Mouse (Mus musculus) embryonic facial prominence, embryonic 14.5 days (tissue): ENCODE data around the gene Btla. TPM values are rescaled to one million over a fixed set of nuclear protein-coding genes. Genes with fewer than 3 reads are reported as not detected.

Experiments
- ATAC-seq: fragments of 200-750 bp; cut with Nextera tagmentation; 2 replicates; pipeline ENCODE4 v1.8.0; 2017; ENCODE audit warnings: low read depth, moderate number of reproducible peaks, moderate TSS enrichment
- DNase-seq: peaks from one replicate; pipeline ENCODE4 v3.0.0-alpha.2; 2015; ENCODE audit warnings: low spot score
- H3K27ac ChIP-seq: fragments of 300-500 bp; sonication (generic); replicated peaks from 2 replicates; pipeline ENCODE4 v1.5.1; 2014; ENCODE audit warnings: low read depth, mild to moderate bottlenecking, low read length, moderate library complexity
- H3K27me3 ChIP-seq: fragments of 300-500 bp; sonication (generic); replicated peaks from 2 replicates; pipeline ENCODE4 v1.6.1; 2014; ENCODE audit warnings: low read length; ENCODE audit not compliant: control insufficient read depth, insufficient read depth
- H3K36me3 ChIP-seq: fragments of 300-500 bp; sonication (generic); 2 replicates; pipeline ENCODE4 v1.6.1; 2014; ENCODE audit warnings: low read length, mixed read lengths; ENCODE audit not compliant: control insufficient read depth, insufficient read depth
- H3K4me1 ChIP-seq: fragments of 300-500 bp; sonication (generic); 2 replicates; pipeline ENCODE4 v1.6.1; 2014; ENCODE audit warnings: antibody characterized with exemption, low read length; ENCODE audit not compliant: control insufficient read depth, insufficient read depth
- H3K4me2 ChIP-seq: fragments of 300-500 bp; sonication (generic); 2 replicates; pipeline ENCODE4 v1.6.1; 2014; ENCODE audit warnings: low read depth, mild to moderate bottlenecking, low read length, moderate library complexity, mixed read lengths
- H3K4me3 ChIP-seq: fragments of 300-500 bp; sonication (generic); 2 replicates; pipeline ENCODE4 v1.5.1; 2014; ENCODE audit warnings: low read depth, mild to moderate bottlenecking, low read length
- H3K9ac ChIP-seq: fragments of 300-500 bp; sonication (generic); 2 replicates; pipeline ENCODE4 v1.6.1; 2014; ENCODE audit warnings: low read depth, mild to moderate bottlenecking, low read length, moderate library complexity, mixed read lengths
- H3K9me3 ChIP-seq: fragments of 300-500 bp; sonication (generic); 2 replicates; pipeline ENCODE4 v1.6.1; 2016; ENCODE audit warnings: low read length; ENCODE audit not compliant: control insufficient read depth
- WGBS: fragments of 180-500 bp; shearing (Covaris S2); extraction: QIAGEN DNeasy Blood & Tissue Kit; methylation state at CpG from one replicate; pipeline ENCODE4 v1.1.7; 2014; 5-methylcytosine and 5-hydroxymethylcytosine counted together
- polyA plus RNA-seq: library from polyadenylated mRNA; unstranded; fragments of >200 nt; fragmentation: Nextera tagmentation; extraction: Ambion mirVana; gene quantifications from 2 replicates; pipeline ENCODE4 v1.2.1, GENCODE M21; 2014

Btla gene
- polyA plus RNA-seq: 0.49 and 0.80 TPM in 2 replicates

DNA sequence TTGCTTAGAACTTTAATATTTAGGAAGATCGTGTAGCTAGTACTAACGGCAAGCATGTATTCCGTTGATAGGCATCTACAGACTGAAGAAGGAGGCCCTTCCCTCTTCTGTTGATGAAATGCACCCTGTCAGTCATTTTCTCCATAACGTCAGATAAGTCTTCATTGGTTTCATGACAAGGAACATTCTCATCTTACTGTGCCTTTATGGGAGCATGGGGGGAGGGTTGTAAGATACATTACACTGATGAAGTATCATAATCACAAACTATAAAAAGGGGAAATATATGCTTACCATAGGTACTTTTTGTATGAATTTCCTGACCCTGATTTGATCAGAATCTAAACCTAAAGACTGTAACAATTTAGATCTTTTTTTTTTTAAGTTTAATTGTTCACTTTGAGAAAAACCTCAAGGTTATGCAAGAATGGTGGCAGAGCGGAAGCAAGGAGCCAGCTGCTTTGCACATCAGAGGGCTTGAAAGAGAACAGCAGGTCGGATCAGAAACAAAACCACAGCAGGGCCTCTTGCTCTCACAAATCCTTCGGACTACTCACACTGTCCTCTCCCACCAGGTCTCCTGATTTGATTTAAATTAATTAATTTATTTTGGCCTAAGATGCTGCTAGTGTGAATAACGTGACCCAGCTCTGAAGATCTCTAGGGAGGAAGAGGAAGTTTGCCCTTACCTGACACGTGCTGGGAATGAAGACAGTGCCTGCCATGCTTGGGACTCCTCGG, at the start of gene Btla:
Gene Btla (plus strand): TSS at position 668 of the 741 bp plus-strand sequence.
- DNase-seq (no peak), ATAC-seq (no peak)
- WGBS: 40% methylated on average over 10 of the region's 10 CpGs
- Histone ChIP-seq H3K27me3 (no peaks in the 10 kb centered on the region), H3K9me3 (no peaks in the 10 kb centered on the region), H3K4me2 (no peak within 1 kb of the TSS), H3K4me3 (no peak within 1 kb of the TSS), H3K9ac (no peak within 1 kb of the TSS), H3K27ac (no peak within 1 kb of the TSS), H3K36me3 (no peaks in the 10 kb centered on the region), H3K4me1 (no peaks in the 10 kb centered on the region)

DNA sequence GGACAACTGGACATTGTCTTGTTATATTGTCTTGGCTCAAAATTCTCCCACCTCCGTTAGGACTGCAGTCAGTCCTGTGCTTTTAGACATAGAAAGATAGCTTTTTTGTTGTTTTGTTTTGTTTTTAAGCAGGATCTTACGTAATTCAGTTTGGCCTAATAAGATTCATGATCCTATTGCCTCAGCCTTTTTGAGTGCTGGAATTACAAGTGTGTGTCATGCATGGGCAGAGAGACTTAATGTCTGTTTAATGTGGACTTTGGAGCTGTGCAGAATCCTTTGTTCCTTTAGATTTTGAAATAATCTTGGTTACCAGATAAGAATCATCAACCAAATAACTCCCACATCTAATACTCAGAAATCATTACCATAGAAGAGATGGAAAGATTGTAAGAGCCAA, 45.6 kb upstream of the Btla start:
- Histone ChIP-seq H3K4me1 (no peaks in the 10 kb centered on the region), H3K4me2 (no peak overlapping the region), H3K27me3 (no peaks in the 10 kb centered on the region), H3K9me3 (no peaks in the 10 kb centered on the region), H3K36me3 (peaks cover 24% of the 10 kb centered on the region), H3K27ac (no peak overlapping the region), H3K9ac (no peak overlapping the region), H3K4me3 (no peak overlapping the region)
- no peak for DNase-seq
- WGBS: 94% methylated on average over 2 of the region's 2 CpGs
- ATAC-seq: no peak

- Histone ChIP-seq H3K4me1 (no peaks in the 10 kb centered on the region), H3K27me3 (no peaks in the 10 kb centered on the region), H3K9ac (no peak overlapping the region), H3K9me3 (no peaks in the 10 kb centered on the region), H3K27ac (no peak overlapping the region), H3K4me2 (no peak overlapping the region), H3K36me3 (peaks cover 25% of the 10 kb centered on the region; the same call in 1 of the 2 replicates), H3K4me3 (no peak overlapping the region)
- ATAC-seq: no peak
- WGBS: 87% methylated on average over 5 of the region's 5 CpGs
- DNase-seq: no peak
Measured at GRCm38 (mm10) chr16:45181824-45182223, 42.3 kb upstream of the Btla start.

DNA sequence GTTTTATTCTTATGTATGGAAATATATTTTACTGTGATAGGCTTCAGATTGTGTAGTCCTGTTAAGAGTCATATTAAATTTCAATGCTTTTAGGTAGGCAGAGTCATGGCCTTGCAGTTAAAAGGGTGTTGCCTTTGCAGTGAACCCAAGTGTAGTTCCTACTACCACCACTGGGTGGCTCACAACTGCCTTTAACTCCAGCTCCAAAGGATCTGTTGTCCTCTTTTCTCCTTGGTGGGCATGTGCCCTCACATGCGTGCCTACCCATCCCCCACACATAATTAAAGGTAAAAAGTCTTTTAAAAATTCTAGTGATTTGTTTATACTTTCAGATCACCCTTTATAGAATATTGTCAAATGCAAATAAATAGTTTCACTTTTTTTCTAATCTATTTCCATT, 31.5 kb upstream of the Btla start:
- H3K4me2 ChIP-seq: no peak overlapping the region
- H3K4me1 ChIP-seq: no peaks in the 10 kb centered on the region
- H3K9ac ChIP-seq: no peak overlapping the region
- ATAC-seq: 0 out of 2 replicates have a peak, but pooled peaks have one; percentile 50
- no peaks in the 10 kb centered on the region for H3K27me3 ChIP-seq
- no peak overlapping the region for H3K4me3 ChIP-seq
- no peaks in the 10 kb centered on the region for H3K9me3 ChIP-seq
- DNase-seq: peak; percentile 75
- 4% methylated on average over 1 of the region's 1 CpGs for WGBS
- H3K36me3 ChIP-seq: peaks cover 12% of the 10 kb centered on the region
- no peak overlapping the region for H3K27ac ChIP-seq

- DNase-seq: peak; percentile 89
- peak; percentile 84 for ATAC-seq
- no peak overlapping the region for H3K4me2 ChIP-seq
- H3K9me3 ChIP-seq: no peaks in the 10 kb centered on the region
- no peak overlapping the region for H3K9ac ChIP-seq
- H3K27me3 ChIP-seq: no peaks in the 10 kb centered on the region
- H3K4me3 ChIP-seq: no peak overlapping the region
- no peaks in the 10 kb centered on the region for H3K36me3 ChIP-seq
- H3K27ac ChIP-seq: no peak overlapping the region
- WGBS: 34% methylated on average over 6 of the region's 6 CpGs
- H3K4me1 ChIP-seq: no peaks in the 10 kb centered on the region
Measured at GRCm38 (mm10) chr16:45196816-45197215, 27.3 kb upstream of the Btla start.

DNA sequence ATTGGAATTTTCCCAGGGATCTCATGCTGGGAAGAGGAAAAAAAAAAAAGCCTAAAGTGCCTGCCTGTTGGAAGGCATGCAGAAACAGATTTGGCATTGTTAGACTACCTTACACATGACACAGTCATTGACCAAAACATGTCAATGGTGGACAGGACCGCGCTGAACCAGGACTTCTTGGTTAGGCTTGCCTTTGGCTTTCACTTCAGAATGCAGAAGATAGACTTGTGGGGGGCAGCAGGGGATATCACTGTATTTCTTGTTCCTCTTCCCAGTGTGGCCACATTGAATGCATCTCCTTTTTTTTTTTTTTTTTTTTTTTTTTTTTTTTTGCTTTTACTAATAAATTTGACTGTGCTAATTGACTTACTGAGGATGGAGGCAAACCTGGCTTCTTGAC, 22.7 kb upstream of the Btla start:
- no peaks in the 10 kb centered on the region for H3K36me3 ChIP-seq
- no peaks in the 10 kb centered on the region for H3K27me3 ChIP-seq
- no peaks in the 10 kb centered on the region for H3K4me1 ChIP-seq
- no peak for DNase-seq
- H3K4me3 ChIP-seq: no peak overlapping the region
- H3K27ac ChIP-seq: no peak overlapping the region
- no peaks in the 10 kb centered on the region for H3K9me3 ChIP-seq
- no peak overlapping the region for H3K4me2 ChIP-seq
- 91% methylated on average over 2 of the region's 2 CpGs for WGBS
- ATAC-seq: no peak
- H3K9ac ChIP-seq: no peak overlapping the region

- H3K36me3 ChIP-seq: no peaks in the 10 kb centered on the region
- H3K4me3 ChIP-seq: no peak overlapping the region
- 83% methylated on average over 4 of the region's 4 CpGs for WGBS
- no peak for DNase-seq
- H3K4me1 ChIP-seq: no peaks in the 10 kb centered on the region
- H3K9ac ChIP-seq: no peak overlapping the region
- H3K27me3 ChIP-seq: no peaks in the 10 kb centered on the region
- no peak overlapping the region for H3K4me2 ChIP-seq
- ATAC-seq: no peak
- H3K9me3 ChIP-seq: no peaks in the 10 kb centered on the region
- H3K27ac ChIP-seq: no peak overlapping the region
Measured at GRCm38 (mm10) chr16:45204438-45204837, 19.7 kb upstream of the Btla start.

- Histone ChIP-seq H3K4me2 (no peak overlapping the region), H3K4me3 (no peak overlapping the region), H3K4me1 (no peaks in the 10 kb centered on the region), H3K27ac (no peak overlapping the region), H3K27me3 (no peaks in the 10 kb centered on the region), H3K9me3 (no peaks in the 10 kb centered on the region), H3K36me3 (no peaks in the 10 kb centered on the region), H3K9ac (no peak overlapping the region)
- 80% methylated on average over 12 of the region's 12 CpGs for WGBS
- DNase-seq (no peak), ATAC-seq (no peak)
Measured at GRCm38 (mm10) chr16:45204859-45205670, 19.1 kb upstream of the Btla start.
